Mouse (Mus musculus) MEL (cell line): ENCODE measurements around the gene Usp36. TPM values are rescaled to one million over a fixed set of nuclear protein-coding genes. Genes with fewer than 3 reads are reported as not detected.
A peak's percentile ranks its signal among the peaks of the same experiment; 100 is the strongest.

Experiments
- DNase-seq: peaks from one replicate; pipeline ENCODE4 v3.0.0; 2011; ENCODE audit warnings: low read depth, low spot score
- H3K27ac ChIP-seq: 2 replicates; pipeline ENCODE4 v1.5.1; 2012; ENCODE audit warnings: low read depth, mild to moderate bottlenecking, control low read depth, low read length, moderate library complexity; ENCODE audit not compliant: control insufficient read depth
- H3K27me3 ChIP-seq, 2 experiments: fragments of 150-350 bp in 1 of 2; sonication (generic) in 1 of 2; 2 replicates each; pipeline ENCODE4 v1.6.1; 2012; ENCODE audit warnings: low read length in 2 of 2, mild to moderate bottlenecking in 2 of 2, improper control_type of control experiment in 1 of 2, moderate library complexity in 1 of 2; ENCODE audit not compliant: insufficient read depth in 2 of 2, control insufficient read depth in 1 of 2
- H3K36me3 ChIP-seq, 2 experiments: 2 replicates each; pipeline ENCODE4 v1.6.1; 2012 to 2014; ENCODE audit warnings: low read length in 2 of 2, improper control_type of control experiment in 1 of 2, inconsistent platforms in 1 of 2, mild to moderate bottlenecking in 1 of 2; ENCODE audit not compliant: insufficient read depth in 2 of 2, control insufficient read depth in 1 of 2
- H3K4me1 ChIP-seq, 2 experiments: fragments of 150-350 bp in 1 of 2; sonication (generic) in 1 of 2; 2 replicates each; pipeline ENCODE4 v1.6.1; 2012; ENCODE audit warnings: low read length in 2 of 2, improper control_type of control experiment in 1 of 2, mild to moderate bottlenecking in 1 of 2; ENCODE audit not compliant: insufficient read depth in 2 of 2, control insufficient read depth in 1 of 2
- H3K4me3 ChIP-seq, 2 experiments: fragments of 150-350 bp in 1 of 2; sonication (generic) in 1 of 2; 2 replicates each; pipeline ENCODE4 v1.5.1; 2012; ENCODE audit warnings: low read depth in 2 of 2, low read length in 2 of 2, mild to moderate bottlenecking in 2 of 2, moderate library complexity in 2 of 2, control low read depth in 1 of 2, improper control_type of control experiment in 1 of 2; ENCODE audit not compliant: control insufficient read depth in 1 of 2, insufficient read depth in 1 of 2
- H3K79me2 ChIP-seq: 2 replicates; pipeline ENCODE4 v1.6.1; 2012; ENCODE audit warnings: mild to moderate bottlenecking, low read length, moderate library complexity; ENCODE audit not compliant: control insufficient read depth, poor library complexity, insufficient read depth
- H3K9ac ChIP-seq: 2 replicates; pipeline ENCODE4 v1.6.1; 2012; ENCODE audit warnings: low read depth, mild to moderate bottlenecking, control low read depth, low read length, moderate library complexity; ENCODE audit not compliant: control insufficient read depth, poor library complexity, severe bottlenecking
- H3K9me3 ChIP-seq: fragments of 150-350 bp; sonication (generic); replicated peaks from 2 replicates; pipeline ENCODE4 v1.6.1; 2012; ENCODE audit warnings: mild to moderate bottlenecking, low read length, improper control_type of control experiment, moderate library complexity; ENCODE audit not compliant: insufficient read depth
- BHLHE40 ChIP-seq: IDR thresholded peaks from 2 replicates; pipeline ENCODE4 v1.6.1; 2012; ENCODE audit warnings: low read depth, mild to moderate bottlenecking, inconsistent platforms, low read length, improper control_type of control experiment, borderline replicate concordance
- CHD1 ChIP-seq: IDR thresholded peaks from 2 replicates; pipeline ENCODE4 v1.6.1; 2012; ENCODE audit warnings: low read depth, mild to moderate bottlenecking, inconsistent platforms, low read length, improper control_type of control experiment
- CHD2 ChIP-seq: IDR thresholded peaks from 2 replicates; pipeline ENCODE4 v1.6.1; 2011; ENCODE audit warnings: low read length, improper control_type of control experiment
- CTCF ChIP-seq, 3 experiments: IDR thresholded peaks in 2 of 3; conservative IDR thresholded peaks in 1 of 3; 2 replicates each; pipeline ENCODE4 v1.5.1; 2011 to 2012; ENCODE audit warnings: low read length in 3 of 3, low read depth in 2 of 3, mild to moderate bottlenecking in 2 of 3, improper control_type of control experiment in 1 of 3, inconsistent platforms in 1 of 3, mixed read lengths in 1 of 3, moderate library complexity in 1 of 3; ENCODE audit not compliant: control insufficient read depth in 1 of 3, insufficient read depth in 1 of 3, poor library complexity in 1 of 3, severe bottlenecking in 1 of 3
- E2F4 ChIP-seq: IDR thresholded peaks from 2 replicates; pipeline ENCODE4 v1.6.1; 2011; ENCODE audit warnings: low read depth, low read length, improper control_type of control experiment, borderline replicate concordance
- ELF1 ChIP-seq: IDR thresholded peaks from 2 replicates; pipeline ENCODE4 v1.6.1; 2014; ENCODE audit warnings: low read depth, mild to moderate bottlenecking, inconsistent platforms, low read length, improper control_type of control experiment, moderate library complexity
- EP300 ChIP-seq, 2 experiments: IDR thresholded peaks; 2 replicates each; pipeline ENCODE4 v1.6.1; 2011; ENCODE audit warnings: improper control_type of control experiment in 2 of 2, low read length in 2 of 2, low read depth in 1 of 2, mild to moderate bottlenecking in 1 of 2
- ETS1 ChIP-seq: IDR thresholded peaks from 2 replicates; pipeline ENCODE4 v1.6.1; 2012; ENCODE audit warnings: low read depth, mild to moderate bottlenecking, inconsistent platforms, low read length, improper control_type of control experiment, moderate library complexity
- GATA1 ChIP-seq: IDR thresholded peaks from 2 replicates; pipeline ENCODE4 v1.6.1; 2011; ENCODE audit warnings: low read depth, low read length, improper control_type of control experiment
- KAT2A ChIP-seq: conservative IDR thresholded peaks from 2 replicates; pipeline ENCODE4 v1.6.1; 2012; ENCODE audit warnings: low read depth, low read length, improper control_type of control experiment, inconsistent platforms
- MAX ChIP-seq: IDR thresholded peaks from 2 replicates; pipeline ENCODE4 v1.6.1; 2011; ENCODE audit warnings: low read length, improper control_type of control experiment
- MAZ ChIP-seq: IDR thresholded peaks from 2 replicates; pipeline ENCODE4 v1.6.1; 2012; ENCODE audit warnings: low read depth, mild to moderate bottlenecking, inconsistent platforms, low read length, improper control_type of control experiment
- MEF2A ChIP-seq: IDR thresholded peaks from 2 replicates; pipeline ENCODE4 v1.6.1; 2014; ENCODE audit warnings: low read depth, mild to moderate bottlenecking, inconsistent platforms, low read length, improper control_type of control experiment; ENCODE audit not compliant: poor library complexity, insufficient replicate concordance, severe bottlenecking; ENCODE audit errors: extremely low read depth
- MYB ChIP-seq: IDR thresholded peaks from 2 replicates; pipeline ENCODE4 v1.6.1; 2011; ENCODE audit warnings: mild to moderate bottlenecking, low read depth, low read length, improper control_type of control experiment
- MYC ChIP-seq: IDR thresholded peaks from 2 replicates; pipeline ENCODE4 v1.6.1; 2011; ENCODE audit warnings: low read depth, mild to moderate bottlenecking, low read length, improper control_type of control experiment, moderate library complexity
- NELFE ChIP-seq: IDR thresholded peaks from 2 replicates; pipeline ENCODE4 v1.6.1; 2011; ENCODE audit warnings: low read depth, low read length, improper control_type of control experiment
- NRF1 ChIP-seq: IDR thresholded peaks from 2 replicates; pipeline ENCODE4 v1.6.1; 2014; ENCODE audit warnings: low read depth, mild to moderate bottlenecking, inconsistent platforms, low read length, improper control_type of control experiment, moderate library complexity; ENCODE audit not compliant: poor library complexity, insufficient read depth, severe bottlenecking
- POLR2A ChIP-seq, 2 experiments: IDR thresholded peaks; 2 replicates each; pipeline ENCODE4 v1.6.1; 2011 to 2012; ENCODE audit warnings: low read length in 2 of 2, mild to moderate bottlenecking in 2 of 2, control low read depth in 1 of 2, improper control_type of control experiment in 1 of 2, low read depth in 1 of 2, moderate library complexity in 1 of 2; ENCODE audit not compliant: control insufficient read depth in 1 of 2, insufficient read depth in 1 of 2, poor library complexity in 1 of 2
- POLR2AphosphoS2 ChIP-seq: IDR thresholded peaks from 2 replicates; pipeline ENCODE4 v1.6.1; 2011; ENCODE audit warnings: low read length, improper control_type of control experiment
- POLR2AphosphoS5 ChIP-seq: IDR thresholded peaks from 2 replicates; pipeline ENCODE4 v1.6.1; 2012; ENCODE audit warnings: low read depth, borderline replicate concordance, mild to moderate bottlenecking, inconsistent platforms, low read length, moderate library complexity, mixed read lengths
- RAD21 ChIP-seq: IDR thresholded peaks from 2 replicates; pipeline ENCODE4 v1.6.1; 2011; ENCODE audit warnings: mild to moderate bottlenecking, low read depth, low read length, improper control_type of control experiment
- RCOR1 ChIP-seq: IDR thresholded peaks from 2 replicates; pipeline ENCODE4 v1.6.1; 2012; ENCODE audit warnings: low read depth, mild to moderate bottlenecking, inconsistent platforms, low read length, improper control_type of control experiment
- SIN3A ChIP-seq: IDR thresholded peaks from 2 replicates; pipeline ENCODE4 v1.6.1; 2012; ENCODE audit warnings: low read length, improper control_type of control experiment, inconsistent platforms
- SMC3 ChIP-seq: IDR thresholded peaks from 2 replicates; pipeline ENCODE4 v1.6.1; 2011; ENCODE audit warnings: low read depth, low read length, improper control_type of control experiment
- TCF12 ChIP-seq: IDR thresholded peaks from 2 replicates; pipeline ENCODE4 v1.6.1; 2014; ENCODE audit warnings: low read depth, mild to moderate bottlenecking, inconsistent platforms, low read length, improper control_type of control experiment, moderate library complexity
- UBTF ChIP-seq: IDR thresholded peaks from 2 replicates; pipeline ENCODE4 v1.6.1; 2012; ENCODE audit warnings: low read depth, mild to moderate bottlenecking, inconsistent platforms, low read length, improper control_type of control experiment, moderate library complexity, borderline replicate concordance; ENCODE audit not compliant: insufficient read depth
- ZKSCAN1 ChIP-seq: IDR thresholded peaks from 2 replicates; pipeline ENCODE4 v1.6.1; 2012; ENCODE audit warnings: low read depth, mild to moderate bottlenecking, inconsistent platforms, low read length, improper control_type of control experiment, moderate library complexity
- ZNF384 ChIP-seq: IDR thresholded peaks from 2 replicates; pipeline ENCODE4 v1.6.1; 2012; ENCODE audit warnings: low read depth, mild to moderate bottlenecking, inconsistent platforms, low read length, improper control_type of control experiment
- polyA plus RNA-seq, 2 experiments: library from polyadenylated mRNA; stranded (reverse) in 1 of 2; unstranded in 1 of 2; fragments of >175 nt in 1 of 2; fragments of >200 nt in 1 of 2; gene quantifications; 2 replicates each; pipeline versions ENCODE4 v1.2.1 to v1.2.4; 2012; ENCODE audit warnings: low replicate concordance in 2 of 2, low read depth in 1 of 2; ENCODE audit not compliant: insufficient read length in 2 of 2, insufficient read depth in 1 of 2, missing spikeins in 1 of 2
- total RNA-seq: library from RNA; depleted of rRNA; stranded (reverse); fragments of 300-350 nt; gene quantifications from 2 replicates; pipeline ENCODE4 v1.2.3, GENCODE M21; 2012

Gene Usp36
- total and polyA plus RNA-seq, 3 experiments: 24.8 to 89.6 (median 50.7) TPM

- TF ChIP-seq MAX: no peak
- no peak for TF ChIP-seq CHD2
- no peak for TF ChIP-seq GATA1
- TF ChIP-seq MAZ: no peak
- TF ChIP-seq MEF2A: no peak
- no peak for TF ChIP-seq CTCF (IDR thresholded peaks at IDR 0.05 in 2 of 3, conservative IDR thresholded peaks at IDR 0.05 in 1 of 3; ENCODE audit: control insufficient read depth in 1 of 3, insufficient read depth in 1 of 3, low read depth in 2 of 3, low read length in 3 of 3, poor library complexity in 1 of 3, severe bottlenecking in 1 of 3)
- TF ChIP-seq KAT2A: no peak
- TF ChIP-seq MYB: no peak
- no peak for TF ChIP-seq ZNF384
- no peak for TF ChIP-seq NRF1
- no peak for TF ChIP-seq MYC
- no peak for TF ChIP-seq POLR2AphosphoS5
- TF ChIP-seq ZKSCAN1: no peak
- TF ChIP-seq TCF12: no peak
- TF ChIP-seq CHD1: no peak
- no peak for TF ChIP-seq BHLHE40
- TF ChIP-seq RCOR1: no peak
- Histone ChIP-seq H3K4me3 (no peak overlapping the region), H3K4me1 (no peaks in the 10 kb centered on the region), H3K27me3 (peaks cover 13 to 18% of the 10 kb centered on the region in 2 experiments), H3K36me3 (no peaks in the 10 kb centered on the region), H3K9ac (no peak overlapping the region), H3K27ac (no peak overlapping the region), H3K9me3 (no peaks in the 10 kb centered on the region), H3K79me2 (no peaks in the 10 kb centered on the region)
- DNase-seq: no peak
Measured at GRCm38 (mm10) chr11:118321500-118321899, 31.5 kb upstream of the Usp36 start.

GRCm38 (mm10) chr11:118318678-118319077 is 28.6 kb upstream of the Usp36 start:
- no peak overlapping the region for H3K27ac ChIP-seq
- peaks cover 7 to 10% of the 10 kb centered on the region in 2 experiments for H3K27me3 ChIP-seq
- DNase-seq: peak; percentile 68
- H3K4me1 ChIP-seq: peaks cover 0 to 7% of the 10 kb centered on the region in 2 experiments; a peak in 1 of 4 replicates
- no peak overlapping the region for H3K4me3 ChIP-seq
- H3K79me2 ChIP-seq: no peaks in the 10 kb centered on the region
- H3K9ac ChIP-seq: no peak overlapping the region
- H3K36me3 ChIP-seq: no peaks in the 10 kb centered on the region
- no peaks in the 10 kb centered on the region for H3K9me3 ChIP-seq
- TF ChIP-seq POLR2A (IDR thresholded peaks at IDR 0.05; ENCODE audit: control insufficient read depth in 1 of 2, insufficient read depth in 1 of 2, low read depth in 1 of 2, low read length in 2 of 2, poor library complexity in 1 of 2) (no peak), ELF1 (no peak), MYC (peak; percentile 78), E2F4 (no peak), RAD21 (peak; percentile 61), NELFE (no peak), ETS1 (no peak), SMC3 (peak; percentile 68), POLR2AphosphoS2 (no peak), UBTF (no peak), EP300 (IDR thresholded peaks at IDR 0.05; ENCODE audit: low read depth in 1 of 2, low read length in 2 of 2) (no peak), BHLHE40 (no peak), MAX (0 out of 2 replicates have a peak, but pooled peaks have one; percentile 35), RCOR1 (no peak), CTCF (IDR thresholded peaks at IDR 0.05 in 2 of 3, conservative IDR thresholded peaks at IDR 0.05 in 1 of 3; ENCODE audit: control insufficient read depth in 1 of 3, insufficient read depth in 1 of 3, low read depth in 2 of 3, low read length in 3 of 3, poor library complexity in 1 of 3, severe bottlenecking in 1 of 3) (peak; percentile 70 to 84 (median 79)), SIN3A (no peak)
